Mouse (Mus musculus) MEL (cell line): ENCODE results near the gene Spry2. TPM values are rescaled to one million over a fixed set of nuclear protein-coding genes. Genes with fewer than 3 reads are reported as not detected.

ENCODE experiments used
- DNase-seq: peaks from one replicate; pipeline ENCODE4 v3.0.0; 2011; ENCODE audit warnings: low read depth, low spot score
- H3K27ac ChIP-seq: 2 replicates; pipeline ENCODE4 v1.5.1; 2012; ENCODE audit warnings: low read depth, mild to moderate bottlenecking, control low read depth, low read length, moderate library complexity; ENCODE audit not compliant: control insufficient read depth
- H3K27me3 ChIP-seq, 2 experiments: fragments of 150-350 bp in 1 of 2; sonication (generic) in 1 of 2; 2 replicates each; pipeline ENCODE4 v1.6.1; 2012; ENCODE audit warnings: low read length in 2 of 2, mild to moderate bottlenecking in 2 of 2, improper control_type of control experiment in 1 of 2, moderate library complexity in 1 of 2; ENCODE audit not compliant: insufficient read depth in 2 of 2, control insufficient read depth in 1 of 2
- H3K36me3 ChIP-seq, 2 experiments: 2 replicates each; pipeline ENCODE4 v1.6.1; 2012 to 2014; ENCODE audit warnings: low read length in 2 of 2, improper control_type of control experiment in 1 of 2, inconsistent platforms in 1 of 2, mild to moderate bottlenecking in 1 of 2; ENCODE audit not compliant: insufficient read depth in 2 of 2, control insufficient read depth in 1 of 2
- H3K4me1 ChIP-seq, 2 experiments: fragments of 150-350 bp in 1 of 2; sonication (generic) in 1 of 2; 2 replicates each; pipeline ENCODE4 v1.6.1; 2012; ENCODE audit warnings: low read length in 2 of 2, improper control_type of control experiment in 1 of 2, mild to moderate bottlenecking in 1 of 2; ENCODE audit not compliant: insufficient read depth in 2 of 2, control insufficient read depth in 1 of 2
- H3K4me3 ChIP-seq, 2 experiments: fragments of 150-350 bp in 1 of 2; sonication (generic) in 1 of 2; 2 replicates each; pipeline ENCODE4 v1.5.1; 2012; ENCODE audit warnings: low read depth in 2 of 2, low read length in 2 of 2, mild to moderate bottlenecking in 2 of 2, moderate library complexity in 2 of 2, control low read depth in 1 of 2, improper control_type of control experiment in 1 of 2; ENCODE audit not compliant: control insufficient read depth in 1 of 2, insufficient read depth in 1 of 2
- H3K79me2 ChIP-seq: 2 replicates; pipeline ENCODE4 v1.6.1; 2012; ENCODE audit warnings: mild to moderate bottlenecking, low read length, moderate library complexity; ENCODE audit not compliant: control insufficient read depth, poor library complexity, insufficient read depth
- H3K9ac ChIP-seq: 2 replicates; pipeline ENCODE4 v1.6.1; 2012; ENCODE audit warnings: low read depth, mild to moderate bottlenecking, control low read depth, low read length, moderate library complexity; ENCODE audit not compliant: control insufficient read depth, poor library complexity, severe bottlenecking
- H3K9me3 ChIP-seq: fragments of 150-350 bp; sonication (generic); replicated peaks from 2 replicates; pipeline ENCODE4 v1.6.1; 2012; ENCODE audit warnings: mild to moderate bottlenecking, low read length, improper control_type of control experiment, moderate library complexity; ENCODE audit not compliant: insufficient read depth
- BHLHE40 ChIP-seq: IDR thresholded peaks from 2 replicates; pipeline ENCODE4 v1.6.1; 2012; ENCODE audit warnings: low read depth, mild to moderate bottlenecking, inconsistent platforms, low read length, improper control_type of control experiment, borderline replicate concordance
- CTCF ChIP-seq, 3 experiments: IDR thresholded peaks in 2 of 3; conservative IDR thresholded peaks in 1 of 3; 2 replicates each; pipeline ENCODE4 v1.5.1; 2011 to 2012; ENCODE audit warnings: low read length in 3 of 3, low read depth in 2 of 3, mild to moderate bottlenecking in 2 of 3, improper control_type of control experiment in 1 of 3, inconsistent platforms in 1 of 3, mixed read lengths in 1 of 3, moderate library complexity in 1 of 3; ENCODE audit not compliant: control insufficient read depth in 1 of 3, insufficient read depth in 1 of 3, poor library complexity in 1 of 3, severe bottlenecking in 1 of 3
- ELF1 ChIP-seq: IDR thresholded peaks from 2 replicates; pipeline ENCODE4 v1.6.1; 2014; ENCODE audit warnings: low read depth, mild to moderate bottlenecking, inconsistent platforms, low read length, improper control_type of control experiment, moderate library complexity
- EP300 ChIP-seq, 2 experiments: IDR thresholded peaks; 2 replicates each; pipeline ENCODE4 v1.6.1; 2011; ENCODE audit warnings: improper control_type of control experiment in 2 of 2, low read length in 2 of 2, low read depth in 1 of 2, mild to moderate bottlenecking in 1 of 2
- HCFC1 ChIP-seq: IDR thresholded peaks from 2 replicates; pipeline ENCODE4 v1.6.1; 2012; ENCODE audit warnings: low read depth, mild to moderate bottlenecking, inconsistent platforms, low read length, improper control_type of control experiment, moderate library complexity
- JUND ChIP-seq: IDR thresholded peaks from 2 replicates; pipeline ENCODE4 v1.6.1; 2011; ENCODE audit warnings: low read depth, mild to moderate bottlenecking, improper control_type of control experiment, low read length
- MAX ChIP-seq: IDR thresholded peaks from 2 replicates; pipeline ENCODE4 v1.6.1; 2011; ENCODE audit warnings: low read length, improper control_type of control experiment
- NRF1 ChIP-seq: IDR thresholded peaks from 2 replicates; pipeline ENCODE4 v1.6.1; 2014; ENCODE audit warnings: low read depth, mild to moderate bottlenecking, inconsistent platforms, low read length, improper control_type of control experiment, moderate library complexity; ENCODE audit not compliant: poor library complexity, insufficient read depth, severe bottlenecking
- RCOR1 ChIP-seq: IDR thresholded peaks from 2 replicates; pipeline ENCODE4 v1.6.1; 2012; ENCODE audit warnings: low read depth, mild to moderate bottlenecking, inconsistent platforms, low read length, improper control_type of control experiment
- TCF12 ChIP-seq: IDR thresholded peaks from 2 replicates; pipeline ENCODE4 v1.6.1; 2014; ENCODE audit warnings: low read depth, mild to moderate bottlenecking, inconsistent platforms, low read length, improper control_type of control experiment, moderate library complexity
- ZC3H11A ChIP-seq: IDR thresholded peaks from 2 replicates; pipeline ENCODE4 v1.6.1; 2012; ENCODE audit warnings: low read depth, mild to moderate bottlenecking, inconsistent platforms, low read length, improper control_type of control experiment
- ZMIZ1 ChIP-seq: IDR thresholded peaks from 2 replicates; pipeline ENCODE4 v1.6.1; 2012; ENCODE audit warnings: low read depth, mild to moderate bottlenecking, inconsistent platforms, low read length, improper control_type of control experiment, moderate library complexity
- ZNF384 ChIP-seq: IDR thresholded peaks from 2 replicates; pipeline ENCODE4 v1.6.1; 2012; ENCODE audit warnings: low read depth, mild to moderate bottlenecking, inconsistent platforms, low read length, improper control_type of control experiment
- polyA plus RNA-seq, 2 experiments: library from polyadenylated mRNA; stranded (reverse) in 1 of 2; unstranded in 1 of 2; fragments of >175 nt in 1 of 2; fragments of >200 nt in 1 of 2; gene quantifications; 2 replicates each; pipeline versions ENCODE4 v1.2.1 to v1.2.4; 2012; ENCODE audit warnings: low replicate concordance in 2 of 2, low read depth in 1 of 2; ENCODE audit not compliant: insufficient read length in 2 of 2, insufficient read depth in 1 of 2, missing spikeins in 1 of 2
- total RNA-seq: library from RNA; depleted of rRNA; stranded (reverse); fragments of 300-350 nt; gene quantifications from 2 replicates; pipeline ENCODE4 v1.2.3, GENCODE M21; 2012

Spry2 gene
- total and polyA plus RNA-seq, 3 experiments = 0.07 TPM; not detected in 2

GRCm38 (mm10) chr14:105862199-105862598, 34.4 kb downstream of the Spry2 start:
- H3K27me3 ChIP-seq = no peaks in the 10 kb centered on the region
- H3K4me3 ChIP-seq = no peak overlapping the region
- no peak for TF ChIP-seq NRF1
- TF ChIP-seq TCF12 = no peak
- no peak for TF ChIP-seq JUND
- no peak for TF ChIP-seq ZC3H11A
- no peak for TF ChIP-seq MAX
- TF ChIP-seq CTCF (IDR thresholded peaks at IDR 0.05 in 2 of 3, conservative IDR thresholded peaks at IDR 0.05 in 1 of 3; ENCODE audit: control insufficient read depth in 1 of 3, insufficient read depth in 1 of 3, low read depth in 2 of 3, low read length in 3 of 3, poor library complexity in 1 of 3, severe bottlenecking in 1 of 3) = no peak
- H3K9me3 ChIP-seq = no peaks in the 10 kb centered on the region
- H3K4me1 ChIP-seq = no peaks in the 10 kb centered on the region
- no peak for DNase-seq
- no peak overlapping the region for H3K27ac ChIP-seq
- H3K9ac ChIP-seq = no peak overlapping the region
- H3K36me3 ChIP-seq = no peaks in the 10 kb centered on the region
- no peaks in the 10 kb centered on the region for H3K79me2 ChIP-seq

GRCm38 (mm10) chr14:105860920-105861319, 35.7 kb downstream of the Spry2 start:
- no peaks in the 10 kb centered on the region for H3K79me2 ChIP-seq
- H3K27ac ChIP-seq = no peak overlapping the region
- H3K9me3 ChIP-seq = no peaks in the 10 kb centered on the region

GRCm38 (mm10) chr14:105860276-105860675, 36.3 kb downstream of the Spry2 start:
- Histone ChIP-seq H3K79me2 (no peaks in the 10 kb centered on the region), H3K4me3 (no peak overlapping the region), H3K4me1 (no peaks in the 10 kb centered on the region), H3K9me3 (no peaks in the 10 kb centered on the region), H3K9ac (no peak overlapping the region), H3K27ac (no peak overlapping the region), H3K27me3 (no peaks in the 10 kb centered on the region), H3K36me3 (no peaks in the 10 kb centered on the region)
- DNase-seq = no peak
- no peak for TF ChIP-seq EP300 (IDR thresholded peaks at IDR 0.05; ENCODE audit: low read depth in 1 of 2, low read length in 2 of 2)

More at GRCm38 (mm10) chr14:105860920-105861319, 35.7 kb downstream of the Spry2 start:
- no peak overlapping the region for H3K9ac ChIP-seq
- H3K36me3 ChIP-seq = no peaks in the 10 kb centered on the region
- no peak for TF ChIP-seq ZNF384
- no peak for TF ChIP-seq ZC3H11A
- TF ChIP-seq ZMIZ1 = no peak
- no peak for TF ChIP-seq HCFC1
- TF ChIP-seq RCOR1 = no peak
- no peak for TF ChIP-seq BHLHE40
- no peak for TF ChIP-seq ELF1
- TF ChIP-seq, all 39 proteins: peak for 0
- Histone ChIP-seq H3K27me3 (no peaks in the 10 kb centered on the region), H3K4me3 (no peak overlapping the region), H3K4me1 (no peaks in the 10 kb centered on the region)
- no peak for DNase-seq
